Mouse (Mus musculus) small intestine, adult 2 months (tissue): ENCODE data around the gene Chrna1.

Experiments
- CTCF ChIP-seq: fragments of 200-500 bp; IDR thresholded peaks from 2 replicates; pipeline ENCODE4 v1.5.1; 2012; ENCODE audit warnings: low read depth, mild to moderate bottlenecking, control low read depth, inconsistent platforms, low read length, moderate library complexity, mixed read lengths; ENCODE audit not compliant: insufficient replicate concordance, insufficient read length; ENCODE audit errors: extremely low read depth
- POLR2A ChIP-seq: fragments of 200-500 bp; IDR thresholded peaks from 2 replicates; pipeline ENCODE4 v1.6.1; 2012; ENCODE audit warnings: low read depth, mild to moderate bottlenecking, control low read depth, inconsistent platforms, low read length, moderate library complexity

GRCm38 (mm10) chr2:73518966-73519365, 61.2 kb downstream of the Chrna1 start:
- TF ChIP-seq CTCF: no peak
- no peak for TF ChIP-seq POLR2A
